8 mouse cellular contexts compared by ENCODE assay signal in genomic region chr15:74382556-74382955, GRCm38 (mm10).
DNase-seq lines count a peak whose midpoint lies in the region; ATAC-seq and TF ChIP-seq lines count a peak whose summit lies in the region.
"Had no signal": no experiment of that assay in that cellular context is flagged by ENCODE, and none has a peak within 500 bp of the region (broad histone marks: within the 10 kb centered on the region; RNA-seq: fewer than 3 reads in every experiment).

No protein-coding gene starts in this region.

- WGBS in liver, embryonic 12.5 days (ENCODE audit: insufficient replicate concordance) = 53% methylated on average over 4 of the region's 4 CpGs
- WGBS in liver, postnatal 0 days (ENCODE audit: insufficient replicate concordance) = 58% methylated on average over 4 of the region's 4 CpGs

- no peaks in the 10 kb centered on the region for H3K27me3 ChIP-seq in liver, embryonic 12.5 days (replicated peaks)
- H3K27me3 ChIP-seq in liver, postnatal 0 days (ENCODE audit: insufficient read depth, low read length) = no peaks in the 10 kb centered on the region

- peak; percentile 53 for DNase-seq in liver
- peak; percentile 54 for DNase-seq in R1 (ENCODE audit: low read depth, low spot score)
- DNase-seq in embryo, embryonic 10.5 days (ENCODE audit: low spot score) = peak; percentile 81
- DNase-seq in liver, postnatal 0 days = peak; percentile 26
- no peak for DNase-seq in frontal cortex, postnatal 25 days (ENCODE audit: low spot score in 2 of 2)
- no peak for DNase-seq in frontal cortex, postnatal 10 days (ENCODE audit: low spot score in 2 of 2)
- DNase-seq: thymus, adult 18-20 months had no signal

- no peak overlapping the region for H3K4me2 ChIP-seq in liver, embryonic 12.5 days
- no peak overlapping the region for H3K4me2 ChIP-seq in liver, postnatal 0 days (ENCODE audit: low read depth, low read length)

- no peaks in the 10 kb centered on the region for H3K36me3 ChIP-seq in liver, embryonic 12.5 days
- H3K36me3 ChIP-seq in liver, postnatal 0 days (replicated peaks; ENCODE audit: insufficient read depth, low read length) = no peaks in the 10 kb centered on the region

- H3K9ac ChIP-seq in liver, embryonic 12.5 days = no peak overlapping the region
- H3K9ac ChIP-seq in liver, postnatal 0 days (replicated peaks) = no peak overlapping the region

- ATAC-seq in liver, embryonic 12.5 days = no peak
- no peak for ATAC-seq in liver, postnatal 0 days

- H3K4me1 ChIP-seq in liver, embryonic 12.5 days = no peaks in the 10 kb centered on the region
- no peaks in the 10 kb centered on the region for H3K4me1 ChIP-seq in liver, postnatal 0 days (ENCODE audit: insufficient read depth)

- H3K4me3 ChIP-seq in liver, embryonic 12.5 days = no peak overlapping the region
- no peak overlapping the region for H3K4me3 ChIP-seq in liver, postnatal 0 days (ENCODE audit: low read depth, low read length)

- no peak for TF ChIP-seq EP300 in liver, postnatal 0 days (IDR thresholded peaks at IDR 0.05; ENCODE audit: low read depth)

- no peaks in the 10 kb centered on the region for H3K9me3 ChIP-seq in liver, embryonic 12.5 days (replicated peaks)
- no peaks in the 10 kb centered on the region for H3K9me3 ChIP-seq in liver, postnatal 0 days (ENCODE audit: low read length)

- no peak overlapping the region for H3K27ac ChIP-seq in liver, embryonic 12.5 days
- no peak overlapping the region for H3K27ac ChIP-seq in liver, postnatal 0 days (ENCODE audit: low read depth)

- TF ChIP-seq CTCF in liver, postnatal 0 days (IDR thresholded peaks at IDR 0.05; ENCODE audit: low read depth) = no peak

Comparison
In these comparisons a context has a peak if more than half of its experiments do, and no peak if none do; other contexts are left out.
1. DNase-seq: peak in liver (single experiment), R1 (single experiment), embryo, embryonic 10.5 days (single experiment) and liver, postnatal 0 days (single experiment); none in frontal cortex, postnatal 25 days (0 of 2) and frontal cortex, postnatal 10 days (0 of 2).